Mouse (Mus musculus) lung, postnatal 36 days (tissue): ENCODE measurements around the gene Adamtsl1.
A peak's percentile ranks its signal among the peaks of the same experiment; 100 is the strongest.

Source experiments
- DNase-seq: peaks from one replicate; pipeline ENCODE4 v3.0.0; 2022; ENCODE audit warnings: mixed read lengths

Gene Adamtsl1

GRCm38 (mm10) chr4:85818504-85818903 lies 304.5 kb downstream of the Adamtsl1 start:
- DNase-seq: no peak

- DNase-seq: peak; percentile 77
Observed at GRCm38 (mm10) chr4:85819169-85819568, 305.2 kb downstream of the Adamtsl1 start.

GRCm38 (mm10) chr4:85819921-85820320 lies 305.9 kb downstream of the Adamtsl1 start:
- no peak for DNase-seq

- no peak for DNase-seq
Observed at GRCm38 (mm10) chr4:85823952-85824704, 310.2 kb downstream of the Adamtsl1 start.

- DNase-seq: no peak
Observed at GRCm38 (mm10) chr4:85824705-85825085, 310.7 kb downstream of the Adamtsl1 start.

- DNase-seq: no peak
Observed at GRCm38 (mm10) chr4:85837058-85837457, 323.1 kb downstream of the Adamtsl1 start.

- peak; percentile 1 for DNase-seq
Observed at GRCm38 (mm10) chr4:85837532-85837965, 323.6 kb downstream of the Adamtsl1 start.

- no peak for DNase-seq
Observed at GRCm38 (mm10) chr4:85838031-85838430, 324.1 kb downstream of the Adamtsl1 start.

- peak; percentile 11 for DNase-seq
Observed at GRCm38 (mm10) chr4:85842113-85842512, 328.1 kb downstream of the Adamtsl1 start.

- DNase-seq: no peak
Observed at GRCm38 (mm10) chr4:85844381-85844780, 330.4 kb downstream of the Adamtsl1 start.

- no peak for DNase-seq
Observed at GRCm38 (mm10) chr4:85845931-85846330, 332.0 kb downstream of the Adamtsl1 start.

GRCm38 (mm10) chr4:85853401-85853800 lies 339.4 kb downstream of the Adamtsl1 start:
- DNase-seq: no peak

GRCm38 (mm10) chr4:85854507-85854906 lies 340.5 kb downstream of the Adamtsl1 start:
- peak; percentile 13 for DNase-seq

GRCm38 (mm10) chr4:85879376-85879775 lies 365.4 kb downstream of the Adamtsl1 start:
- no peak for DNase-seq

GRCm38 (mm10) chr4:85881318-85881717 lies 367.3 kb downstream of the Adamtsl1 start:
- no peak for DNase-seq

GRCm38 (mm10) chr4:85884031-85884430 lies 370.1 kb downstream of the Adamtsl1 start:
- peak; percentile 39 for DNase-seq

GRCm38 (mm10) chr4:85889877-85890598 lies 376.1 kb downstream of the Adamtsl1 start:
- DNase-seq: no peak

- peak; percentile 12 for DNase-seq
Observed at GRCm38 (mm10) chr4:85901316-85901715, 387.3 kb downstream of the Adamtsl1 start.

GRCm38 (mm10) chr4:85904217-85904616 lies 390.2 kb downstream of the Adamtsl1 start:
- DNase-seq: no peak

GRCm38 (mm10) chr4:85916034-85916433 lies 402.1 kb downstream of the Adamtsl1 start:
- peak; percentile 29 for DNase-seq

GRCm38 (mm10) chr4:85918366-85918765 lies 404.4 kb downstream of the Adamtsl1 start:
- DNase-seq: no peak

GRCm38 (mm10) chr4:85920474-85920873 lies 406.5 kb downstream of the Adamtsl1 start:
- DNase-seq: peak; percentile 8

GRCm38 (mm10) chr4:85922741-85923140 lies 408.8 kb downstream of the Adamtsl1 start:
- no peak for DNase-seq

- no peak for DNase-seq
Observed at GRCm38 (mm10) chr4:85932129-85932528, 418.2 kb downstream of the Adamtsl1 start.
